Mouse (Mus musculus): ENCODE data around the gene Ube2g1.

DNA sequence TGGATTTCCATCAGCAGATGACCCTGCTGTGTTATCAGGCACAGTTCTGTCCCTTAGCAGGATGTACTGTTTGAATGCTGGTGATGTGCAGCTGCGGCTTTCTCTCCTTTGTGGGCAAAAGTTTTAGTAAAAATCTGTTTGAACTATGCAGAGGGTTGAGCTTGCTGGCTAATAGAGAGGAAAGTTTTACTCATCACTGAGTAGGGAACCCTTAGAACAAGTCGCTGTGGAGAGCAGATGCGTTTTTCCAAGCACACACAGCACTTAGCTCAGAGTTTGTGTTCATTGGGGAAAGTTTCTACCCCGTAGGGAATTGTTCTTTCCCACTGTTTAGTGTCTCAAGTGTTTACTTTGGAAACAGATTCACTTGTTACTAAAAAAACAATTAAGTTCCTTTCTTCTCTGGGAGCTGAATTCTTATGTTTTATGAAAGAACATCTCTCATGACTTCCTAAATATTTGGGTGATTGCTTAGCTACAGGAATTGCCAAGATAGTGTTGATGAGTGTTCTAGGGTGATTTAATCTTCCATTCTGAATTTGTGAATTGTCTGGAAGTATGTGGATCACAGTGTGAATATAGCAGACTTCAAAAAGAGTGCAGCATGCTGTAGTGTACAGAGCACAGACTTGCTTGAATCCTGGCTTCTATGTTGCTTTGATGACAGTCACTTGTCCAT lies 127.9 kb downstream of the Ube2g1 start:
- no peak for TF ChIP-seq EP300 (IDR thresholded peaks at IDR 0.05; ENCODE audit: low read depth)
- TF ChIP-seq CTCF (IDR thresholded peaks at IDR 0.05; ENCODE audit: low read depth): no peak

All from liver, embryonic 14.5 days (tissue).